Mouse (Mus musculus) G1E (cell line): ENCODE results near the gene Son.

Experiments
- CTCF ChIP-seq: IDR thresholded peaks from 2 replicates; pipeline ENCODE4 v1.5.1; 2012; ENCODE audit warnings: low read depth, low read length, inconsistent platforms, mixed read lengths
- GATA1 ChIP-seq: IDR thresholded peaks from 2 replicates; pipeline ENCODE4 v1.6.1; 2012; ENCODE audit warnings: borderline replicate concordance, low read length, inconsistent platforms, mixed read lengths
- GATA2 ChIP-seq: IDR thresholded peaks from 2 replicates; pipeline ENCODE4 v1.6.1; 2012; ENCODE audit warnings: low read depth, low read length, inconsistent platforms, borderline replicate concordance
- POLR2AphosphoS5 ChIP-seq: IDR thresholded peaks from 2 replicates; pipeline ENCODE4 v1.6.1; 2012; ENCODE audit warnings: low read depth, low read length, inconsistent platforms; ENCODE audit not compliant: insufficient replicate concordance

- no peak for TF ChIP-seq CTCF
- TF ChIP-seq POLR2AphosphoS5 = no peak
- TF ChIP-seq GATA2 = no peak
- no peak for TF ChIP-seq GATA1
Observed at GRCm38 (mm10) chr16:91655285-91655684, 8.0 kb downstream of the Son start.
